Mouse (Mus musculus) erythroblast, embryonic 14.5 days (primary cell): ENCODE data around the gene Gm17545. TPM values are rescaled to one million over a fixed set of nuclear protein-coding genes. Genes with fewer than 3 reads are reported as not detected.

Experiments used
- H3K27me3 ChIP-seq: 2 replicates; pipeline ENCODE4 v1.6.1; 2012; ENCODE audit warnings: inconsistent platforms; ENCODE audit not compliant: control insufficient read depth
- H3K36me3 ChIP-seq: 2 replicates; pipeline ENCODE4 v1.6.1; 2012; ENCODE audit warnings: mild to moderate bottlenecking, inconsistent platforms; ENCODE audit not compliant: control insufficient read depth
- H3K4me1 ChIP-seq: 2 replicates; pipeline ENCODE4 v1.6.1; 2012; ENCODE audit warnings: inconsistent platforms; ENCODE audit not compliant: control insufficient read depth
- H3K4me3 ChIP-seq: replicated peaks from 2 replicates; pipeline ENCODE3; 2012; ENCODE audit warnings: moderate library complexity, mild to moderate bottlenecking, inconsistent platforms
- H3K9me3 ChIP-seq: 2 replicates; pipeline ENCODE4 v1.6.1; 2012; ENCODE audit warnings: low read length, inconsistent platforms, mixed read lengths; ENCODE audit not compliant: control insufficient read depth
- GATA1 ChIP-seq: IDR thresholded peaks from 2 replicates; pipeline ENCODE4 v1.6.1; 2012; ENCODE audit warnings: low read length, inconsistent platforms, mixed read lengths
- TAL1 ChIP-seq: IDR thresholded peaks from 3 replicates; pipeline ENCODE4 v1.6.1; 2012; ENCODE audit warnings: low read length, inconsistent platforms, mixed read lengths
- polyA plus RNA-seq: library from polyadenylated mRNA; stranded (reverse); fragments of >175 nt; gene quantifications from 2 replicates; pipeline ENCODE4 v1.2.3, GENCODE M21; 2012

The Gm17545 gene
- polyA plus RNA-seq, 1 experiment = not detected

GRCm38 (mm10) chr9:22503581-22503980 lies 49.5 kb downstream of the Gm17545 start:
- TF ChIP-seq GATA1 (no peak), TAL1 (no peak)

GRCm38 (mm10) chr9:22505574-22505973 lies 51.5 kb downstream of the Gm17545 start:
- no peaks in the 10 kb centered on the region for H3K27me3 ChIP-seq

More at GRCm38 (mm10) chr9:22503581-22503980, 49.5 kb downstream of the Gm17545 start:
- no peaks in the 10 kb centered on the region for H3K27me3 ChIP-seq
- H3K9me3 ChIP-seq = no peaks in the 10 kb centered on the region
- H3K4me3 ChIP-seq = no peak overlapping the region
- no peaks in the 10 kb centered on the region for H3K36me3 ChIP-seq
- peaks cover 3% of the 10 kb centered on the region for H3K4me1 ChIP-seq

More at GRCm38 (mm10) chr9:22505574-22505973, 51.5 kb downstream of the Gm17545 start:
- H3K4me1 ChIP-seq = peaks cover 3% of the 10 kb centered on the region
- no peaks in the 10 kb centered on the region for H3K36me3 ChIP-seq
- TF ChIP-seq TAL1 (no peak), GATA1 (no peak)
- no peaks in the 10 kb centered on the region for H3K9me3 ChIP-seq
- no peak overlapping the region for H3K4me3 ChIP-seq

Other genes starting within 250 kb of the Gm17545 start
- gene Zfp809, start 228.6 kb upstream of the Gm17545 start, polyA plus RNA-seq = 0.06 TPM in 1 of 2 replicates, not detected in the other
- gene Zfp599, start 194.4 kb upstream of the Gm17545 start, polyA plus RNA-seq = not detected in 2 replicates
- 0.05 and 0.07 TPM in 2 replicates for gene Zfp810, start 146.6 kb upstream of the Gm17545 start, polyA plus RNA-seq
- gene Anln, start 65.1 kb upstream of the Gm17545 start, polyA plus RNA-seq = 0.48 and 0.87 TPM in 2 replicates
- 0.07 and 0.16 TPM in 2 replicates for gene 9530077C05Rik, start 42.8 kb upstream of the Gm17545 start, polyA plus RNA-seq
- gene Rp9, start 15.5 kb downstream of the Gm17545 start, polyA plus RNA-seq = 2.9 and 3.1 TPM in 2 replicates
- 0.03 TPM in 1 of 2 replicates, not detected in the other for gene Bbs9, start 21.4 kb downstream of the Gm17545 start, polyA plus RNA-seq